Comparison of ENCODE assay signal across 9 mouse cellular contexts in the genomic region with DNA sequence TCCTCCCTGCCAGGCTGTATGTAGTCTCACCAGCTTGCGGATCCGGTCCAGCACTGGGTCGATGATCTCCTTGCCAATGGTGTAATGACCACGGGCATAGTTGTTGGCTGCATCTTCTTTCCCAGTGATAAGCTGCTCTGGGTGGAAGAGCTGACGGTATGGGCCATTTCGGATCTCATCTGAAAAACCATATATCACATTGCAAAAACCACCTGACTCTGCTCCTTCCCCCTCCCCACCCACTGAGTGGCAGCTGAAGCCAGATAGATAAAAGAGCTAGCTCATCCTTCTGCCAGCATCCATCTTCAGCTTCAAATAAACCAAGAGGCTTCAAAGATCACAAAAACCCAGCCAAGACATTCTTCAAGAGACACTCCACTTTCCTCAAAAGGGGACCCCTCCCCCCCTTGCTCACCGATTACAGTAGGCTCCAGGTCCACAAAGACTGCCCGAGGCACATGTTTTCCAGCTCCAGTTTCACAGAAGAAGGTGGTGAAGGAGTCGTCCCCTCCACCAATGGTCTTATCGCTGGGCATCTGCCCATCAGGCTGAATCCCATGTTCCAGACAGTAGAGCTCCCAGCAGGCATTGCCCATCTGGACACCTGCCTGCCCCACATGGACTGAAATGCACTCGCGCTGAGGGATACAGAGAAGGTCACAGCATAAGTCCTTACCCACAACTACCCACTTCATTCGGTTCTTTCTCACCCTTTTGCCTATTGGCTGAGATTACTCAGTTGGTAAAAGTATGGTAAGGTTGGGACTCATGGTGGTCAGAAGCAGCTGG. TPM values are rescaled to one million over a fixed set of nuclear protein-coding genes. Genes with fewer than 3 reads are reported as not detected.
DNase-seq lines count a peak whose midpoint lies in the region; ATAC-seq and TF ChIP-seq lines count a peak whose summit lies in the region.
"Had no signal": no experiment of that assay in that cellular context is flagged by ENCODE, and none has a peak within 500 bp of the region (broad histone marks: within the 10 kb centered on the region; RNA-seq: fewer than 3 reads in every experiment).

No protein-coding gene starts in this region.

- H3K27ac ChIP-seq in stomach, postnatal 0 days (replicated peaks), result no peak overlapping the region
- H3K27ac ChIP-seq: limb, embryonic 15.5 days had no signal

- no peaks in the 10 kb centered on the region for H3K27me3 ChIP-seq in stomach, postnatal 0 days (ENCODE audit: control insufficient read depth, insufficient read depth, low read length)

- TF ChIP-seq CTCF in stomach, postnatal 0 days (IDR thresholded peaks at IDR 0.05; ENCODE audit: low read depth), result no peak

- peak overlapping the region; percentile 98 for H3K4me2 ChIP-seq in stomach, postnatal 0 days (replicated peaks; ENCODE audit: low read depth)

- peaks cover 9% of the 10 kb centered on the region; the same call in 1 of the 2 replicates for H3K36me3 ChIP-seq in stomach, postnatal 0 days (ENCODE audit: control insufficient read depth, insufficient read depth, low read length)

- H3K9ac ChIP-seq in stomach, postnatal 0 days (ENCODE audit: low read length), result 0 out of 2 replicates have a peak overlapping the region, but pooled peaks have one; percentile 27
- H3K9ac ChIP-seq: limb, embryonic 15.5 days had no signal

- peak; percentile 49 for DNase-seq in thymus, postnatal 0 days (ENCODE audit: low spot score)
- no peak for DNase-seq in thymus, postnatal 36 days
- DNase-seq in gastrocnemius, adult 8-10 months (ENCODE audit: low spot score in 2 of 2), result peak; percentile 64 to 76
- peak; percentile 60 for DNase-seq in kidney, adult 9 months
- no peak for DNase-seq in stomach, postnatal 0 days (ENCODE audit: low spot score)
- no peak for DNase-seq in embryo, embryonic 11 days
- no peak for DNase-seq in adipocyte (ENCODE audit: low spot score)

- H3K4me1 ChIP-seq in stomach, postnatal 0 days (replicated peaks; ENCODE audit: control insufficient read depth, insufficient read depth), result 0 out of 2 replicates have a peak, but pooled peaks cover 2% of the 10 kb centered on the region

- 72% methylated on average over 13 of the region's 13 CpGs for WGBS in stomach, postnatal 0 days

- 0 out of 2 replicates have a peak overlapping the region, but pooled peaks have one; percentile 52 for H3K4me3 ChIP-seq in stomach, postnatal 0 days (ENCODE audit: low read depth, low read length)

- H3K9me3 ChIP-seq in stomach, postnatal 0 days (ENCODE audit: control insufficient read depth, low read length), result no peaks in the 10 kb centered on the region
- H3K9me3 ChIP-seq: limb, embryonic 15.5 days had no signal

- no peak for TF ChIP-seq EP300 in stomach, postnatal 0 days (optimal IDR thresholded peaks at IDR 0.05)

- ATAC-seq in stomach, postnatal 0 days (ENCODE audit: low FRiP score, low TSS enrichment), result no peak

RNA-seq across cellular contexts. Expression of a gene that starts 2.7 kb away (rescaled TPM):
- 170 and 193 TPM in 2 replicates for polyA plus RNA-seq in thymus, postnatal 0 days (2015; fragmentation: Nextera tagmentation; extraction: Ambion mirVana)
- 1,000 to 10,000 TPM; 1,243 to 1,380 (median 1,348) TPM for total RNA-seq in gastrocnemius, adult 8-10 months (2022)
- polyA plus RNA-seq in stomach, postnatal 0 days (2015; fragmentation: Nextera tagmentation; extraction: Ambion mirVana), result 314 and 325 TPM in 2 replicates

RNA-seq across cellular contexts. Expression of a gene that starts 6.4 kb away (rescaled TPM):
- 114 and 120 TPM in 2 replicates for polyA plus RNA-seq in thymus, postnatal 0 days (2015; fragmentation: Nextera tagmentation; extraction: Ambion mirVana)
- 10 to 100 TPM; 15.2 to 20.5 (median 19.6) TPM for total RNA-seq in gastrocnemius, adult 8-10 months (2022)
- polyA plus RNA-seq in stomach, postnatal 0 days (2015; fragmentation: Nextera tagmentation; extraction: Ambion mirVana), result 57.9 and 58.1 TPM in 2 replicates

RNA-seq across cellular contexts. Expression of a gene that starts 6.4 kb away (rescaled TPM):
- polyA plus RNA-seq in thymus, postnatal 0 days (2015; fragmentation: Nextera tagmentation; extraction: Ambion mirVana), result 10.9 and 11.3 TPM in 2 replicates
- total RNA-seq in gastrocnemius, adult 8-10 months (2022), result 1 to 10 TPM in 2 of 4 experiments, under 1 TPM in 2; 0.73 to 2.3 (median 1.3) TPM
- polyA plus RNA-seq in stomach, postnatal 0 days (2015; fragmentation: Nextera tagmentation; extraction: Ambion mirVana), result 5.2 and 7.1 TPM in 2 replicates

RNA-seq across cellular contexts. Expression of a gene that starts 14.9 kb away (rescaled TPM):
- polyA plus RNA-seq in thymus, postnatal 0 days (2015; fragmentation: Nextera tagmentation; extraction: Ambion mirVana), result 0.78 and 0.96 TPM in 2 replicates
- not detected for total RNA-seq in gastrocnemius, adult 8-10 months (2022)
- 0.25 TPM in 1 of 2 replicates, not detected in the other for polyA plus RNA-seq in stomach, postnatal 0 days (2015; fragmentation: Nextera tagmentation; extraction: Ambion mirVana)
- total RNA-seq: common myeloid progenitor, adult 5-6 weeks had no signal
- polyA plus RNA-seq: limb, embryonic 15.5 days had no signal

RNA-seq across cellular contexts. Expression of a gene that starts 19.2 kb away (rescaled TPM):
- 14.2 and 14.7 TPM in 2 replicates for polyA plus RNA-seq in thymus, postnatal 0 days (2015; fragmentation: Nextera tagmentation; extraction: Ambion mirVana)
- 10 to 100 TPM; 84.3 to 97.1 (median 85.1) TPM for total RNA-seq in gastrocnemius, adult 8-10 months (2022)
- polyA plus RNA-seq in stomach, postnatal 0 days (2015; fragmentation: Nextera tagmentation; extraction: Ambion mirVana), result 24.2 and 25.8 TPM in 2 replicates

Comparison
In these comparisons a context has a peak if more than half of its experiments do, and no peak if none do; other contexts are left out.
1. DNase-seq: peak in thymus, postnatal 0 days (single experiment), gastrocnemius, adult 8-10 months (2 of 2) and kidney, adult 9 months (single experiment); none in thymus, postnatal 36 days (0 of 2), stomach, postnatal 0 days (single experiment), embryo, embryonic 11 days (single experiment) and adipocyte (single experiment).